Mouse (Mus musculus) thymus, adult 2 months (tissue): ENCODE data around the gene Tcl1b1. TPM values are rescaled to one million over a fixed set of nuclear protein-coding genes. Genes with fewer than 3 reads are reported as not detected.

ENCODE experiments used
- DNase-seq: peaks from one replicate; pipeline ENCODE4 v3.0.0; 2021
- H3K27ac ChIP-seq: fragments of 200-500 bp; 2 replicates; pipeline ENCODE4 v1.5.1; 2012; ENCODE audit warnings: low read length, control low read depth; ENCODE audit not compliant: control insufficient read depth, insufficient read depth
- H3K27me3 ChIP-seq: fragments of 200-500 bp; 2 replicates; pipeline ENCODE4 v1.6.1; 2012; ENCODE audit warnings: mild to moderate bottlenecking, low read length, moderate library complexity, mixed read lengths; ENCODE audit not compliant: control insufficient read depth, insufficient read depth
- H3K36me3 ChIP-seq: fragments of 200-500 bp; 2 replicates; pipeline ENCODE4 v1.6.1; 2012; ENCODE audit warnings: mild to moderate bottlenecking, low read length, moderate library complexity; ENCODE audit not compliant: control insufficient read depth, insufficient read depth
- H3K4me1 ChIP-seq: fragments of 200-500 bp; replicated peaks from 2 replicates; pipeline ENCODE4 v1.6.1; 2012; ENCODE audit warnings: low read length; ENCODE audit not compliant: control insufficient read depth, insufficient read depth
- H3K4me3 ChIP-seq: fragments of 200-500 bp; 2 replicates; pipeline ENCODE4 v1.5.1; 2012; ENCODE audit warnings: mild to moderate bottlenecking, low read length, control low read depth, moderate library complexity; ENCODE audit not compliant: control insufficient read depth, insufficient read depth
- CTCF ChIP-seq: fragments of 200-500 bp; IDR thresholded peaks from 2 replicates; pipeline ENCODE4 v1.5.1; 2012; ENCODE audit warnings: mild to moderate bottlenecking, control low read depth, low read length, moderate library complexity, borderline replicate concordance; ENCODE audit not compliant: control insufficient read depth, poor library complexity, insufficient read depth; ENCODE audit errors: extremely low read depth
- POLR2A ChIP-seq: fragments of 200-500 bp; IDR thresholded peaks from 2 replicates; pipeline ENCODE4 v1.6.1; 2012; ENCODE audit warnings: mild to moderate bottlenecking, low read length, control low read depth, moderate library complexity; ENCODE audit not compliant: control insufficient read depth, poor library complexity, insufficient read depth; ENCODE audit errors: extremely low read depth
- WGBS: fragments of 180-500 bp; shearing (Covaris S2); methylation state at CpG from one replicate; pipeline ENCODE4 v1.1.7; 2018; 5-methylcytosine and 5-hydroxymethylcytosine counted together
- polyA plus RNA-seq: library from polyadenylated mRNA; depleted of rRNA; stranded (reverse); fragments of >200 nt; gene quantifications from 2 replicates; pipeline ENCODE4 v1.2.3, GENCODE M21; 2012; rRNA removed

The Tcl1b1 gene
- polyA plus RNA-seq, result not detected in 2 replicates

GRCm38 (mm10) chr12:105159390-105159789 is at the start of gene Tcl1b1:
Gene Tcl1b1, plus strand, starts transcription at chr12:105159690.
- Histone ChIP-seq H3K4me1 (0 out of 2 replicates have a peak, but pooled peaks cover 5% of the 10 kb centered on the region), H3K27ac (no peak within 1 kb of the TSS), H3K27me3 (no peaks in the 10 kb centered on the region), H3K4me3 (no peak within 1 kb of the TSS), H3K36me3 (no peaks in the 10 kb centered on the region)
- WGBS, result 67% methylated on average over 4 of the region's 4 CpGs
- DNase-seq, result no peak
- TF ChIP-seq CTCF, result no peak
- TF ChIP-seq POLR2A, result no peak

GRCm38 (mm10) chr12:105109812-105110211 is 49.7 kb upstream of the Tcl1b1 start:
- TF ChIP-seq POLR2A, result no peak
- TF ChIP-seq CTCF, result no peak
- no peak overlapping the region for H3K27ac ChIP-seq
- no peaks in the 10 kb centered on the region for H3K36me3 ChIP-seq
- 80% methylated on average over 4 of the region's 4 CpGs for WGBS
- no peak for DNase-seq
- no peaks in the 10 kb centered on the region for H3K27me3 ChIP-seq
- H3K4me3 ChIP-seq, result no peak overlapping the region
- H3K4me1 ChIP-seq, result peaks cover 25% of the 10 kb centered on the region

DNA sequence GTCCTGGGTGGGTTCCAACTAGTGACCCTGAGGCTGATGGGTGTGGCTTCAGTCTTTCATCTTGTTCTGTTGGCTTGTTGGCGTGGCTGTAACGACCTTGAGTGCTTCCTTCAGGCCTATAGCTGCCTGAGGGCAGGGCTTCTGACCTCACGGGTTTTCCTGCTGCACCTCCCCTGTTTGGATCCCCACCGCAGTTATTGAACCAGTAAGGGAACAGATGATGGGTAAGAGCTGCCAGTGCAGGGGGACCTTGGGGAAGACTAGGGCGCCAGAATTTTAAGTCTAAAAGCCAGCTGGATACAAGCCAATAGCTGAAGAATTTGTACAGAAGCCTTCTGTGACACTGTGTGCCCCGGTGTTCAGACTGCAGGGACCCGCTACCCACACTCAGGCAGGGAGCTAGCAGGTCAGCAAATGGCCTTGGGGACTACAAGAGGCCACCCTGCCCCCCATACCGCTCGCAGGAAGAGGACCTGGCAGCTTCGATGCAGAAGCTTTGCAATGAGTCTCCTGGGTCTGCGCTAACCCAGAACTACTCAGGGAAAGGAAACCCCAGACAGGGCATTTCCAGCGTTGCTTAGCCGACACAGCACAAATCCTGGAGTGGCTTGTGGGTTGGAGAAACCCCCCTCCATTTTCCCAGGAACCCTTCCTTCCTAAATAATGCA is 47.0 kb upstream of the Tcl1b1 start:
- H3K27ac ChIP-seq, result no peak overlapping the region
- H3K4me1 ChIP-seq, result peaks cover 25% of the 10 kb centered on the region
- no peak for DNase-seq
- no peak for TF ChIP-seq POLR2A
- no peak for TF ChIP-seq CTCF
- H3K36me3 ChIP-seq, result no peaks in the 10 kb centered on the region
- no peaks in the 10 kb centered on the region for H3K27me3 ChIP-seq
- WGBS, result 45% methylated on average over 13 of the region's 13 CpGs
- no peak overlapping the region for H3K4me3 ChIP-seq

GRCm38 (mm10) chr12:105116648-105117047 is 42.8 kb upstream of the Tcl1b1 start:
- no peak for DNase-seq
- 71% methylated on average over 1 of the region's 1 CpGs for WGBS
- Histone ChIP-seq H3K27me3 (no peaks in the 10 kb centered on the region), H3K27ac (no peak overlapping the region), H3K4me3 (no peak overlapping the region), H3K36me3 (no peaks in the 10 kb centered on the region), H3K4me1 (peaks cover 4% of the 10 kb centered on the region; the same call in 1 of the 2 replicates)
- TF ChIP-seq CTCF (no peak), POLR2A (no peak)

DNA sequence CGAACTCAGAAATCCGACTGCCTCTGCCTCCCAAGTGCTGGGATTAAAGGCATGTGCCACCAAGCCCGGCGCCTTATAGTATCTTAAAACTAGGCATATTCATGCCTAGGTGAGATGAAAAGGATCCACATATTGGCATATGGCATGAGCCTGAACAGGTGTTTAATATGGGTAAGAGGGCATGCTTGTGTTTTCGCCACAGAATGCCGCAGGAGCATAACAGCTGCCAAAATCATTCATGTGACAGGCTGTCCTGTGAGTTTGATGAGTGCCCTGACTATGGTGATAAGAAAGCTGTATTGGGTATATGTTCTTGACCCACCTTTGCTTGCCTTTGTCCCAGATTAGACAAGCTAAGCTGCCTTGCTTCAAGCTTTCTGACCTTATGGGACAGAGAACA is 34.1 kb upstream of the Tcl1b1 start:
- 94% methylated on average over 6 of the region's 6 CpGs for WGBS
- no peak for DNase-seq
- Histone ChIP-seq H3K4me3 (no peak overlapping the region), H3K36me3 (no peaks in the 10 kb centered on the region), H3K27ac (no peak overlapping the region), H3K4me1 (no peaks in the 10 kb centered on the region), H3K27me3 (no peaks in the 10 kb centered on the region)
- TF ChIP-seq POLR2A, result no peak
- no peak for TF ChIP-seq CTCF

- no peak overlapping the region for H3K27ac ChIP-seq
- TF ChIP-seq CTCF (no peak), POLR2A (no peak)
- DNase-seq, result no peak
- H3K4me1 ChIP-seq, result no peaks in the 10 kb centered on the region
- 94% methylated on average over 4 of the region's 4 CpGs for WGBS
- H3K4me3 ChIP-seq, result no peak overlapping the region
- no peaks in the 10 kb centered on the region for H3K36me3 ChIP-seq
- H3K27me3 ChIP-seq, result no peaks in the 10 kb centered on the region
Measured at GRCm38 (mm10) chr12:105126516-105126915, 33.0 kb upstream of the Tcl1b1 start.
